In the genomic region with DNA sequence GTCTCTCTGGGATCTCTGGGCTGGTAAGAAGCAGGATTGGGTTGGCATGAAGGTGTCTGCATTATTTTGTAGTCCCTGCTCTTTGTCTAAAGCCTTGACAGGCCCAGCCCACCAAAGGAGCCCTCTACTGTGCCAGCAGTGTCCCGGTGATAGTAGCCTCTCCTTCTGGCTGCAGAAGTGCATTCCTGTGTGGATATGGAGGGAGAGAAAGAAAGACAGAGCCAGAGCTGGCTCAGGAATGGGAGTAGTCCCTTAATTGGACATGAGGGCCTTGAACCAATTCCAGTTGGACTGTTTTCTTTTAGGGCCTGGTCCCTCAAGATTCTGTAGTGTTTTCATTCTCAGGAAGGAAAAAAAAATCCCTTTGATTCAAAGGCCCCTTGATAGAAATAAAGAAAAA, we compare ENCODE assay signal across 21 mouse cellular contexts. TPM values are rescaled to one million over a fixed set of nuclear protein-coding genes. Genes with fewer than 3 reads are reported as not detected.
DNase-seq lines count a peak whose midpoint lies in the region; ATAC-seq and TF ChIP-seq lines count a peak whose summit lies in the region.
"Had no signal": no experiment of that assay in that cellular context is flagged by ENCODE, and none has a peak within 500 bp of the region (broad histone marks: within the 10 kb centered on the region; RNA-seq: fewer than 3 reads in every experiment).

No protein-coding gene starts in this region.

- H3K4me1 ChIP-seq in forebrain, embryonic 11.5 days (replicated peaks; ENCODE audit: control insufficient read depth, insufficient read depth, low read length) = no peaks in the 10 kb centered on the region
- peaks cover under 1% of the 10 kb centered on the region for H3K4me1 ChIP-seq in forebrain, embryonic 16.5 days (replicated peaks; ENCODE audit: control insufficient read depth, insufficient read depth, low read length)
- peaks cover 8 to 33% of the 10 kb centered on the region in 2 experiments for H3K4me1 ChIP-seq in heart, embryonic 14.5 days (ENCODE audit: control insufficient read depth in 2 of 2, insufficient read depth in 2 of 2, low read length in 2 of 2)
- peaks cover 4% of the 10 kb centered on the region for H3K4me1 ChIP-seq in neural tube, embryonic 15.5 days
- H3K4me1 ChIP-seq in stomach, embryonic 16.5 days (ENCODE audit: control insufficient read depth, insufficient read depth, low read length) = peaks cover under 1% of the 10 kb centered on the region; the same call in 1 of the 2 replicates
- no peaks in the 10 kb centered on the region for H3K4me1 ChIP-seq in lung, postnatal 0 days (ENCODE audit: insufficient read depth, low read depth, low read length)
- H3K4me1 ChIP-seq: forebrain, embryonic 13.5 days; liver, embryonic 12.5 days; midbrain, embryonic 12.5 days had no signal

- TF ChIP-seq CTCF in lung, postnatal 0 days (IDR thresholded peaks at IDR 0.05) = no peak

- H3K4me2 ChIP-seq in forebrain, embryonic 11.5 days (ENCODE audit: low read depth, low read length, severe bottlenecking) = no peak overlapping the region
- H3K4me2 ChIP-seq in forebrain, embryonic 16.5 days (ENCODE audit: low read length) = no peak overlapping the region
- H3K4me2 ChIP-seq in heart, embryonic 14.5 days (ENCODE audit: low read length) = no peak overlapping the region
- no peak overlapping the region for H3K4me2 ChIP-seq in neural tube, embryonic 15.5 days
- no peak overlapping the region for H3K4me2 ChIP-seq in stomach, embryonic 16.5 days (ENCODE audit: low read depth, low read length)
- no peak overlapping the region for H3K4me2 ChIP-seq in lung, postnatal 0 days (replicated peaks; ENCODE audit: low read depth, low read length)
- H3K4me2 ChIP-seq: embryonic facial prominence, embryonic 13.5 days; forebrain, embryonic 13.5 days; hindbrain, embryonic 13.5 days; liver, embryonic 12.5 days; midbrain, embryonic 12.5 days had no signal

- WGBS in forebrain, embryonic 11.5 days = 31% methylated on average over 1 of the region's 1 CpGs
- WGBS in forebrain, embryonic 16.5 days = 38% methylated on average over 1 of the region's 1 CpGs
- WGBS in heart, embryonic 14.5 days = 0% methylated on average over 1 of the region's 1 CpGs
- WGBS in neural tube, embryonic 15.5 days = 45% methylated on average over 1 of the region's 1 CpGs
- 28% methylated on average over 1 of the region's 1 CpGs for WGBS in stomach, embryonic 16.5 days
- 12% methylated on average over 1 of the region's 1 CpGs for WGBS in lung, postnatal 0 days

- H3K9me3 ChIP-seq in forebrain, embryonic 11.5 days (ENCODE audit: control insufficient read depth, low read length) = no peaks in the 10 kb centered on the region
- H3K9me3 ChIP-seq in forebrain, embryonic 16.5 days (ENCODE audit: control insufficient read depth, low read length) = no peaks in the 10 kb centered on the region
- no peaks in the 10 kb centered on the region for H3K9me3 ChIP-seq in heart, embryonic 14.5 days (ENCODE audit: control insufficient read depth, low read length)
- no peaks in the 10 kb centered on the region for H3K9me3 ChIP-seq in neural tube, embryonic 15.5 days (replicated peaks)
- no peaks in the 10 kb centered on the region for H3K9me3 ChIP-seq in stomach, embryonic 16.5 days (replicated peaks; ENCODE audit: control insufficient read depth, low read length)
- no peaks in the 10 kb centered on the region for H3K9me3 ChIP-seq in lung, postnatal 0 days (ENCODE audit: low read length)
- H3K9me3 ChIP-seq: embryonic facial prominence, embryonic 13.5 days; forebrain, embryonic 13.5 days; hindbrain, embryonic 13.5 days; liver, embryonic 12.5 days; midbrain, embryonic 12.5 days had no signal

- no peak for ATAC-seq in forebrain, embryonic 11.5 days (replicated peaks; ENCODE audit: low FRiP score)
- no peak for ATAC-seq in forebrain, embryonic 16.5 days
- 0 out of 2 replicates have a peak, but pooled peaks have one; percentile 40 for ATAC-seq in heart, embryonic 14.5 days (ENCODE audit: insufficient number of reproducible peaks, insufficient read depth, low FRiP score, low read depth)
- no peak for ATAC-seq in neural tube, embryonic 15.5 days (ENCODE audit: low FRiP score)
- peak; percentile 27; the same call in 1 of the 2 replicates for ATAC-seq in stomach, embryonic 16.5 days (ENCODE audit: insufficient read depth, low FRiP score)
- ATAC-seq in lung, postnatal 0 days = no peak
- ATAC-seq: forebrain, embryonic 13.5 days; liver, embryonic 12.5 days had no signal

- TF ChIP-seq EP300 in lung, postnatal 0 days (IDR thresholded peaks at IDR 0.05) = no peak

- H3K9ac ChIP-seq in forebrain, embryonic 11.5 days (ENCODE audit: low read length) = no peak overlapping the region
- no peak overlapping the region for H3K9ac ChIP-seq in forebrain, embryonic 16.5 days (replicated peaks; ENCODE audit: low read depth, low read length)
- H3K9ac ChIP-seq in heart, embryonic 14.5 days (ENCODE audit: low read length) = no peak overlapping the region
- H3K9ac ChIP-seq in neural tube, embryonic 15.5 days (replicated peaks) = no peak overlapping the region
- no peak overlapping the region for H3K9ac ChIP-seq in stomach, embryonic 16.5 days (ENCODE audit: low read length)
- H3K9ac ChIP-seq in lung, postnatal 0 days (replicated peaks; ENCODE audit: low read depth) = no peak overlapping the region
- H3K9ac ChIP-seq: embryonic facial prominence, embryonic 13.5 days; forebrain, embryonic 13.5 days; hindbrain, embryonic 13.5 days; liver, embryonic 12.5 days; midbrain, embryonic 12.5 days had no signal

- H3K4me3 ChIP-seq in forebrain, embryonic 11.5 days (ENCODE audit: low read depth, low read length) = no peak overlapping the region
- H3K4me3 ChIP-seq in forebrain, embryonic 16.5 days (replicated peaks; ENCODE audit: low read length) = no peak overlapping the region
- H3K4me3 ChIP-seq in heart, embryonic 14.5 days (ENCODE audit: control insufficient read depth in 1 of 2, insufficient read depth in 1 of 2, low read depth in 1 of 2, low read length in 2 of 2) = no peak overlapping the region
- no peak overlapping the region for H3K4me3 ChIP-seq in neural tube, embryonic 15.5 days (replicated peaks)
- no peak overlapping the region for H3K4me3 ChIP-seq in stomach, embryonic 16.5 days (replicated peaks; ENCODE audit: low read length)
- H3K4me3 ChIP-seq in lung, postnatal 0 days (ENCODE audit: low read depth, low read length) = no peak overlapping the region
- H3K4me3 ChIP-seq: embryonic facial prominence, embryonic 13.5 days; erythroblast, embryonic 14.5 days; forebrain, embryonic 13.5 days; hindbrain, embryonic 13.5 days; liver, embryonic 12.5 days; midbrain, embryonic 12.5 days had no signal

- H3K27ac ChIP-seq in forebrain, embryonic 11.5 days (ENCODE audit: low read depth, low read length) = no peak overlapping the region
- H3K27ac ChIP-seq in forebrain, embryonic 16.5 days (ENCODE audit: low read length) = no peak overlapping the region
- peak overlapping the region; percentile 27 to 69 for H3K27ac ChIP-seq in heart, embryonic 14.5 days (replicated peaks in 1 of 2; ENCODE audit: control insufficient read depth in 1 of 2, insufficient read depth in 1 of 2, low read depth in 2 of 2, low read length in 2 of 2)
- 0 out of 2 replicates have a peak overlapping the region, but pooled peaks have one; percentile 23 for H3K27ac ChIP-seq in neural tube, embryonic 15.5 days (replicated peaks)
- no peak overlapping the region for H3K27ac ChIP-seq in stomach, embryonic 16.5 days (ENCODE audit: low read length)
- no peak overlapping the region for H3K27ac ChIP-seq in lung, postnatal 0 days (ENCODE audit: low read length)
- H3K27ac ChIP-seq: embryonic facial prominence, embryonic 13.5 days; forebrain, embryonic 13.5 days; hindbrain, embryonic 13.5 days; liver, embryonic 12.5 days; midbrain, embryonic 12.5 days had no signal

- H3K27me3 ChIP-seq in forebrain, embryonic 11.5 days (ENCODE audit: control insufficient read depth, insufficient read depth, low read length) = no peaks in the 10 kb centered on the region; the same call in 1 of the 2 replicates
- H3K27me3 ChIP-seq in forebrain, embryonic 16.5 days (replicated peaks; ENCODE audit: control insufficient read depth, insufficient read depth, low read length) = no peaks in the 10 kb centered on the region
- no peaks in the 10 kb centered on the region for H3K27me3 ChIP-seq in heart, embryonic 14.5 days (ENCODE audit: control insufficient read depth, insufficient read depth, low read length)
- H3K27me3 ChIP-seq in neural tube, embryonic 15.5 days (replicated peaks) = no peaks in the 10 kb centered on the region
- H3K27me3 ChIP-seq in stomach, embryonic 16.5 days (ENCODE audit: control insufficient read depth, insufficient read depth, low read length) = peaks cover 4% of the 10 kb centered on the region; the same call in 1 of the 2 replicates
- H3K27me3 ChIP-seq in lung, postnatal 0 days (replicated peaks; ENCODE audit: insufficient read depth, low read length) = no peaks in the 10 kb centered on the region
- H3K27me3 ChIP-seq: embryonic facial prominence, embryonic 13.5 days; forebrain, embryonic 13.5 days had no signal

- no peaks in the 10 kb centered on the region for H3K36me3 ChIP-seq in forebrain, embryonic 11.5 days (ENCODE audit: control insufficient read depth, insufficient read depth, low read length)
- no peaks in the 10 kb centered on the region for H3K36me3 ChIP-seq in forebrain, embryonic 16.5 days (ENCODE audit: control insufficient read depth, insufficient read depth)
- no peaks in the 10 kb centered on the region for H3K36me3 ChIP-seq in heart, embryonic 14.5 days (ENCODE audit: control insufficient read depth, insufficient read depth, low read length)
- H3K36me3 ChIP-seq in neural tube, embryonic 15.5 days = no peaks in the 10 kb centered on the region
- H3K36me3 ChIP-seq in stomach, embryonic 16.5 days (ENCODE audit: control insufficient read depth, insufficient read depth, low read length) = no peaks in the 10 kb centered on the region
- H3K36me3 ChIP-seq in lung, postnatal 0 days (ENCODE audit: insufficient read depth, low read length) = no peaks in the 10 kb centered on the region
- H3K36me3 ChIP-seq: embryonic facial prominence, embryonic 13.5 days; hindbrain, embryonic 13.5 days; liver, embryonic 12.5 days; midbrain, embryonic 12.5 days had no signal

- peak; percentile 34 for DNase-seq in forebrain, embryonic 11.5 days (ENCODE audit: low spot score)
- DNase-seq in heart, adult 8-10 months (ENCODE audit: low spot score) = no peak
- DNase-seq in neural tube, embryonic 10.5 days (ENCODE audit: extremely low spot score, low spot score) = no peak
- DNase-seq in lung, postnatal 0 days (ENCODE audit: low spot score) = no peak
- DNase-seq: adrenal gland, postnatal 10 days; cerebellum, adult 8-10 months; cerebellum, postnatal 36 days; embryo, embryonic 11 days; layer of hippocampus, adult 9-11 months; lung, postnatal 14 days; thymus, postnatal 25 days had no signal

RNA-seq across cellular contexts. Expression of gene Lbh, which starts 6.4 kb away (rescaled TPM):
- 2.9 and 3.3 TPM in 2 replicates for polyA plus RNA-seq in forebrain, embryonic 11.5 days (2014; fragmentation: Nextera tagmentation; extraction: Ambion mirVana)
- 4.3 TPM in 2 replicates for polyA plus RNA-seq in forebrain, embryonic 16.5 days (2015; fragmentation: Nextera tagmentation; extraction: Ambion mirVana)
- polyA plus RNA-seq in heart, embryonic 14.5 days (2014; fragmentation: Nextera tagmentation; extraction: Ambion mirVana) = 28.8 and 36.2 TPM in 2 replicates
- total RNA-seq in heart, adult 8-10 months (2022) = 100 to 1,000 TPM; 352 to 622 (median 508) TPM
- polyA plus RNA-seq in neural tube, embryonic 15.5 days (2015; fragmentation: Nextera tagmentation; extraction: Ambion mirVana) = 4.9 and 5.5 TPM in 2 replicates
- polyA plus RNA-seq in stomach, embryonic 16.5 days (2015; fragmentation: Nextera tagmentation; extraction: Ambion mirVana) = 3.9 and 4.2 TPM in 2 replicates
- polyA plus RNA-seq in lung, postnatal 0 days (2015; fragmentation: Nextera tagmentation; extraction: Ambion mirVana) = 16.2 and 19.2 TPM in 2 replicates

Comparison
In these comparisons a context has a peak if more than half of its experiments do, and no peak if none do; other contexts are left out.
1. ATAC-seq: peak in heart, embryonic 14.5 days (single experiment) and stomach, embryonic 16.5 days (single experiment); none in forebrain, embryonic 11.5 days (single experiment), forebrain, embryonic 16.5 days (single experiment), neural tube, embryonic 15.5 days (single experiment) and lung, postnatal 0 days (single experiment).
2. H3K27ac ChIP-seq: peak in heart, embryonic 14.5 days (2 of 2) and neural tube, embryonic 15.5 days (single experiment); none in forebrain, embryonic 11.5 days (single experiment), forebrain, embryonic 16.5 days (single experiment), stomach, embryonic 16.5 days (single experiment) and lung, postnatal 0 days (single experiment).